Mouse (Mus musculus) ES-Bruce4 (cell line): ENCODE data around the gene Nek9.

Experiments
- CTCF ChIP-seq: IDR thresholded peaks from one replicate; pipeline ENCODE4 v1.8.1; 2011; ENCODE audit warnings: low read depth, low read length
- POLR2A ChIP-seq: IDR thresholded peaks from one replicate; pipeline ENCODE4 v1.8.1; 2011; ENCODE audit warnings: low read length; ENCODE audit not compliant: insufficient read depth

DNA sequence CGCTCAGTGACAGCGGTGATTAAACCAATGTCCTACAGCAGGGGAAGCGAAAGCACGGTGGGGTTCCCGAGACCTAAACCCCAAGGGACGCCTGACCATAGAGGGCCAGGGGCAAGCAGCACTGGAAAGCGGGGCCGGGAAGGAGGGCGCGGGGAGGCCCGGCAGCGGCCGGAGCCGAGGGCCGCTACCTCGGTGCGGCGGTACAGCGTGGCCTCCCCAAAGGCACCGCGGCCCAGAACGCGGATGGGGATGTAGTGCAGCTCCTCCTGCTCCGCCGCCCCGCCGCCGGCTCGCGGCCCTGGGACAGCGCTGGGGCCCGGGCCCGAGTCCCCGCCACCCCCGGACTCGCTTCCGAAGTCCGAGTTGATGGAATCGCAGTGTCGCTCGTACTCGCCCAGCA lies 347 bp downstream of the Nek9 start:
- TF ChIP-seq CTCF (no peak), POLR2A (no peak)
